Mouse (Mus musculus): ENCODE measurements around the gene Tmem247.

- no peak for TF ChIP-seq CTCF (IDR thresholded peaks at IDR 0.05; ENCODE audit: low read depth)
- TF ChIP-seq EP300 (IDR thresholded peaks at IDR 0.05; ENCODE audit: low read depth) = no peak
These were observed 10.1 kb upstream of the Tmem247 start for GRCm38 (mm10) chr17:86907092-86907491.
